Mouse (Mus musculus) layer of hippocampus, postnatal 36 days (tissue): ENCODE results near the gene Gm20708. TPM values are rescaled to one million over a fixed set of nuclear protein-coding genes. Genes with fewer than 3 reads are reported as not detected.
A peak's percentile ranks its signal among the peaks of the same experiment; 100 is the strongest.
"Not testable (repeated sequence)": the region's sequence is repeated elsewhere in the genome, so short reads cannot be mapped to it uniquely, and the experiment has no call there.

Source experiments
- DNase-seq, 2 experiments: peaks; one replicate each; pipeline ENCODE4 v3.0.0; 2022
- total RNA-seq, 2 experiments: library from RNA; stranded (reverse); gene quantifications; 2 replicates each; pipeline ENCODE4 v1.2.3; 2021

Gene Gm20708
- total RNA-seq, 2 experiments from 2014 or later, result 1.5 to 1.7 TPM

- no peak for DNase-seq
Measured at GRCm38 (mm10) chr11:117781199-117781821, 28.2 kb upstream of the Gm20708 start.

DNA sequence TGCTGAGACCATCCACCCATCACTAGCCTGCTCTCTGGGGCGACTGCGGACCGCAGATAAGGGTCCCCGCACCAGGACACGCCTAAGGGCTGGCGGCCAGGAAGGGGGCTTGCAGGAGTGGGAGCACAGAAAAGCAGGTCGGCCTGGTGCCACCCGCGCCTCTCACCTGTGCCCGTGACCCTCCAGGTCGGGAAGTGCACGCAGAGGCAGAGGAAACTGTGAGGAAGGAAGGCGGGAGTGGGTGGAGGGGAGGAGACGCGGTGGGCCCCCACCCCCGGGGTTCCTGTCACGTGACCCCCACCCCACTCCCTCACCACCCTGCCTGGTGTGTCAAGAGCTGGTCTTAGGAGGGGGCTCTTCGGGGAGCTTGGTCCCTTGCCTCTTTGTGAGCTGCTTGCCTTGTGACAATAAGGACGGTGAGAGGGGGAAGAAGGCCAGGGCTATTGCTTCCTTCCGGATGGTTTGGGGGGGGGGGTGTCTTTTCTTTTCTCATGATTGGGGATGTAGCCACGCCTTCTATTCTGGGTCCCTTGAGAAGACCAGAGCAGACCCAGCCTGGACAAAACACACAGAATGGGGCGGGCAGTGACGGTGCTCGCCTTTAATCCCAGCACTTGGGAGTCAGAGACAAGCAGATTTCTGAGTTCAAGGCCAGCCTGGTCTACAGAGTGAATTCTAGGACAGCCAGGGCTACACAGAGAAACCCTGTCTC is 27.3 kb upstream of the Gm20708 start, which contains the start of the genes Tmc8 and Tmc6:
Gene Tmc8 (plus strand): TSS at position 84 of the 712 bp plus-strand sequence.
Gene Tmc6 (minus strand): TSS at position 206 of the 712 bp plus-strand sequence.
- no peak for DNase-seq

DNA sequence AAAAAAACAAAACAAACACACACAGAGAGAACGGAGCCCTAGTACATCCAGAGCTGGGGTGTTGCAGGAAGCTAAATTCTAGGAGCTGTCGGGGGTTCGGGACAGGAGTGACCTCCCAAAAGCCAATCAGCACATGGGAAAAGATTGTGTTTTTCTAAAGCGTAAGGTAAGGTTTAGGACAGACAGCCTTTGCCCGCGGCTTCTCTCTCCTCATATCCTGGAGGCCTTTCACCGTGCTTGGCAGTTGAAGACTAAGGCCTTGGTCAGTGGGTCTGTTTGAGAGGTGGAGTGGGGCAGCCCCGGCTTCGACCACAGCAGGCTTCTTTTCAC is 26.8 kb upstream of the Gm20708 start:
- no peak for DNase-seq

GRCm38 (mm10) chr11:117783089-117783488 is 26.4 kb upstream of the Gm20708 start:
- DNase-seq, result peak in 1 of 2 experiments; percentile 42

DNA sequence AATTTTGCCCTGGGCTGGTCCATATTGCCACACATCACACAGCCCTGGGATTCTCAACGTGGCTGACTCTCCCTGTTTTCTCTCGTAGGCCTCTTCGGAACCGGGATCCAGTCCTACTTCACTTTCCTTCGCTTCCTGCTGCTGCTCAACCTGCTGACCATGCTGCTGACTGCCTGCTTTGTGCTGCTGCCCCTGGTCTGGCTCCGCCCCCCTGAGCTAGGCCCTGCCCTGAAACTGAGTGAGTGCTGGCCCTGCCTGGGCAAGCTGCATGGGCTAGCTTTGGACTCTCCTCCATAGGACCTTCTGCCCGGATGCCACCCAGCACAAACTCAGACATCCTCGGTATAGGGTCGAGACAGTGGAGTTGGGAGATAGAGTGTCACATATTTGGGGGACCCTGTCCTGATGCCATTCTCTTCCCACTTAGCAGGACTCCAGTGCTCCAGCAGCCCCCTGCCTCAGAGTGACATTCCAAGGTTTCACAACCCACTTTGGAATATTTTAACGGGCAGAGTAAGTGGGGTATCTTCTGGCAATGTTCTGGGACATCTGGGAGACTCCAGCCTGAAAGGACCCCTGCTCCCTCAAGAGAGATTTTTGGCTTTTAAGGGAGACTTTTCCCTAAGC is 25.7 kb upstream of the Gm20708 start:
- no peak for DNase-seq

DNA sequence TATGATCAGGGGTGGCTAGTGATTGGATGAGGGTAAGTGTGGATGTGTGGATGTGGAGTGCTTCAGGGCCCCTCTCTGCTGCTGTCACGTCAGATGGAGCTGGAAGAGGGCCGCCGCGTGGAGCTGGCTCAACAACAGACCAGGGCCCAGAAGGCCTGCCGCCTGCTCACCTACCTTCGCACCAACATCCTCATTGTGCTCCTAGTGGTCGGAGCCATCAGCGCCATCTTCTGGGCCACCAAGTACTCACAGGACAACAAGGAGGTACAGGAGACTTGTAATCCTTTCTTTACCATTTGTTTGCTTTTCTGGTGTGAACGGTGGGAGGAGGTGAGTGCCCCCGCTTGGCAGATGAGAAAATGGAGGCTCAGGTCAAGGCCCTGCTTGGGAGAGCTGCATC is 23.2 kb upstream of the Gm20708 start:
- DNase-seq, result no peak

DNA sequence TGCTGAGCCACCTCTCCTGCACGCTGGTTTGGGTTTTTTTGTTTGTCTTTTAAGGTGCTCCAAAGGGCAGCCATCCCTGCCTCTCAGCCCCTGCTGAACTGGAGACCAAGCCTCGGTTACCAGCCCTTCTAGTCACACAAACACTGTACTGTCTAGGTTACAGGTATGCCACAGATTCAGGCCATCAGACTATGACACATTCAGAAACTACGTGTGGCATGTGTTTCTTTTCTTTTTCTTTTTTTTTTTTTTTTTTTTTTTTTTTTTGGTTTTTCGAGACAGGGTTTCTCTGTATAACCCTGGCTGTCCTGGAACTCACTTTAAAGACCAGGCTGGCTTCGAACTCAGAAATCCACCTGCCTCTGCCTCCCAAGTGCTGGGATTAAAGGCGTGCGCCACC is 21.0 kb upstream of the Gm20708 start:
- not testable (repeated sequence) for DNase-seq

DNA sequence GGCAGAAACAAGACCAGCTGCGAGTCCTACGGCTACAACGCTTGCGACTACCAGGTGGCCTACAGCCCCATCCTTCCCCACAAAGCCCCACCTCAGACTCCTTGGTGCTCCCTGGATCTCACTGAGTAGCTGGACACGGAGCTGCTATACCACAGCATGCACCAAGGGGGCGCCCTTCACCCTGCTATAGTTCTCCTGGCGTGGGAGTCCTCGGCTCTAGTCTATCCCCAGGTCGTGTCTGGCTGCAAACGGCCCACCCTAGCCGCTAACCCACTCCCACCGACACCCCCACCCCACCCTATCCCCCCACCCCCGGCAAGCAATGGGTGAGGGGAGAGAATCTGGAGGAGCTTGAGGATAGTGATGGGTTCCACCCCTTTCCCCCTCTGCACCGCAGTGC is 19.2 kb upstream of the Gm20708 start:
- DNase-seq, result peak in 1 of 2 experiments; percentile 55

GRCm38 (mm10) chr11:117790703-117791440 is 18.6 kb upstream of the Gm20708 start:
- DNase-seq, result no peak

GRCm38 (mm10) chr11:117791441-117791761 is 18.1 kb upstream of the Gm20708 start:
- DNase-seq, result no peak

DNA sequence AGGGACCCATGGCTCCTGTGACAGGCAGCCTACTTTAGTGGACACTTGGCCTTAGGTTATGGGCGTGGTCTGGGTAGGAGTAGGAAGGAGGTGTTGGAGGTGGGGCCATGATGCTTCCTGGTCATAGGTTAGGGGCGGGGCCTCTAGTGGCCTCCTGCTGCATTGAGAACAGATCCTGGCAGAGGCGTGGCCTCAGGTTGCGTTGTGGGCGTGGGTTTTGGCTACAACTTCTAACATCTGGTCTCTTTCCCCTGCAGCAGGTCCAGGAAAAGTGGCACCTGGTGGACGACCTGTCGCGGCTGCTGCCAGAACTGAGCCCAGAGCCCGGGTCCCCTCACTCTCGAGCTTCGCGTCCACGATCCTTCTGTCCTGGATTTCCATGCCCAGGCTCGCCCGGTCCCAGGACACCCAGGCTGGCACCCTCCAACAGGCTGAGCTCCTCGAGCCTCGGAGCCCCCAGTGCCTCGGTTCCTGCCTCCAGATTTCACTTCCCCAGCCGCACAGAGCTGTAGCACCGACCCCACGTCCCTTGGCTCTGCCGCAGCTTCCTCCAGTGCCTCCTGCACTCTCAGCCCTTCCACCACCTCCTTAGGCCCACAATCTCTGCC is 17.1 kb upstream of the Gm20708 start:
- DNase-seq, result no peak

DNA sequence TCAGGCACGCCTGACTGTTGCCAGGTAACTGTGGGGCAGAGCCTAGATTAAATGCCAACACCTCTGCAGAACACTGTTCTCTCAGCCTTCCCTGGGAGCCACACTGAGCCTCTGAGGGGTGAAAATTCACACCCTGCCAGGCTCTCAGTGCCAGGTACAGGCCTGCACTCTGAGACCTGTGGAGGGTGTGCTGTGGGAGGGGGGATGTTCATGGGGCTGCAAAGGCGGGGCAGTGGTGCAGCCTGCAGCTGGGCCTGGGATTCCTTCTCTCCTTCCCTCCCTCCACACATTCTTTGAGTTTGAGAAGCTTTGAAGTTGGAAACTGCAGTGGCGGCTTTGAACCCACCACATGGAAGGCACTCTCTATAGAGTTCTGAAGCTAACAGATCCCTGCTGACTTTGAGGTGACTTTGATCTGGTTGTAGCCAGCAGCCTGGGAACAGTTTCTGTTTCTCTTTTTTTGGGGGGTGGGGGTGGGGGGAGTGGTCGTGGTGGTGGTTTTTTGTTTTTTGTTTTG is 15.4 kb upstream of the Gm20708 start:
- DNase-seq, result no peak

GRCm38 (mm10) chr11:117796954-117797353 is 12.5 kb upstream of the Gm20708 start:
- DNase-seq, result no peak

DNA sequence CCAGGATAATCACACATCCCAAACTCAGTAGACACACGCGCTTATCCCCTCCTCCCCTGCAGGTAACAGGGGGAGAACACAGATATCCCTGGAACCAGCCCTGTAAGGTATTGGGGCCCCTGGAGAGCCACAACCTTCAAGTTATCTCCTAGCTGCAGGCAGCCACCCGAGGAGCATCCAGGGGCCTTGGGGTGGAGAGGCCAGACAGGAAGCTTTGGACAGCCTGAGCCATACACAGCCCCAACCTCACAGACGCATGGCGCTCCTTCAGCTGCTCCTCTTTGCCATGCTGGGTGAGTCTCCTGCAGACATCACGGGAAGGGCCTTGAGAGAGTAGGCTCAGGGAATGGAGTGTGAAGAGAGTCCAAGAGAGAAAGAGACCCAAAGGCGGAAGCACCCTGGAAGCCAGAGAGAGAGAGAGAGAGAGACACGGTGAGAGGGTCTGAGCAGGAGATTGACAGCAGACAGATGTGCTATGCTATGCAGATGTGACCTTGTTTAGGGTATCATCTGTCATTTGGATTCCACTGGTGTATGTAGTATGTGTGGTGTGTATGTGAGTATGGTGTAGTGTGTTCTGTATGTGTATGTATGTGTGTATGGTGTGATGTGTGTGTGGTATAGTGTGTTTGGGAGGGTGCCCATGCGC is 11.8 kb upstream of the Gm20708 start, which contains the start of gene 6030468B19Rik:
Gene 6030468B19Rik (plus strand): TSS at position 150 of the 649 bp plus-strand sequence.
- no peak for DNase-seq

GRCm38 (mm10) chr11:117798160-117798541 is 11.3 kb upstream of the Gm20708 start:
- DNase-seq, result no peak

- DNase-seq, result no peak
Measured at GRCm38 (mm10) chr11:117799174-117799573, 10.3 kb upstream of the Gm20708 start.

DNA sequence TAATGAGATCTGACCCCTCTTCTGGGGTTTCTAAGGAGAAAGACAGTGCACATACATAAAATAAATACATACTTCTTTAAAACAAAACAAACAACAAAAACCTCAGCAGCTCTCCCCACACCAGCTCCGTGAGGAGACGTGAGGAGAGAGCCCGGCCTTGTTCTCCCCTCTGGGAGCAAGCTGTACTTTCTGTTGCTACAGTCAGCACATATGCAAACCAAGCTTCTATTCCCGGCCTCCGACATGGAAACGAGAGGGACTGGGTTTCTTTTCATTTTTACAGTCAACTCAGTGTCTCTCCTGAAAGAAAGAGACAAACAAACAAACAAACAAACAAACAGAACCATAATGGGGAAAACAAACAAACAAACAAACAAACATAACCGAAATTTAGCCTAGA is 9.4 kb upstream of the Gm20708 start:
- no peak for DNase-seq

GRCm38 (mm10) chr11:117801650-117802049 is 7.8 kb upstream of the Gm20708 start:
- DNase-seq, result no peak

DNA sequence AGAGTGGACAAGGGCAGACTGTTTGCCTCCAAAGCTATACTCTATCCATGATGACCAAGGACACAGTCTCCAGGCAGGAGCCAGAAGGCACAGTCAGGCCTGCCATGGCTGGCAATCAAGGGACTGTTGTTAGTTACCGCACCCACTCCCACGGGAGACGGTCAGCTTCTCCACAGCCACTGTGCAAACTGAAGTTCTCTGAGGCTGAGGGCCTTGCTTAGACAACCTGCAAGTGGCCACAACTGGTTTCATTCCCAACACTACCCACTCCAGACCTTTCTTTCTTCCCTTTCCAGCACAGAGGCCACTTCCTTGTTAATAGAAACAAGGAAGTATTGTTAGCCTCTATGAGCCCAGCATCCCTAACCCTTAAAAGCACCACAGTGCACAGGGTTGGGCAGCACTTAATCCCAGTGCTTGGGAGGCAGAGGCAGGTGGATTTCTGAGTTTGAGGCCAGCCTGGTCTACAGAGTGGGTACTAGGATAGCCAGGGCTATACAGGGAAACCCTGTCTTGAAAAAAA is 6.2 kb upstream of the Gm20708 start:
- no peak for DNase-seq

DNA sequence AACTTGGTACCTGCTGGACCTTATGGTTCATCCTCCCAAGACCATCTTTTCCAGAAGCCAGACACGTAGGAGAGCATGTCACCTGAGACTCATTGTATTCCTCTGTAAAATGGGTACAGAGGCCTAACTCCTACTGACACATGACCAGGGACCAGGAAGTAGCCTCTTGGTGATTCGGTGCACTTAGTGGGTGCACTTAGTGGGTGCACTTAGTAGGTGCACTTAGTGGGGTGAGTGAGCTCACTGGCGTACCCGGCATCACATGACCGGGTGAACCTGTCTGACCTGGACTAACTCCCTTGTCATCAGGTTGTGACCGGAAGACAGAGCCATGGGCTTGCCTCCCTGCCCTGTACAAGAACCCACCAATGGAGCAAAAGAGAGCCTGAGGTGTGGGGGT is 2.7 kb upstream of the Gm20708 start:
- no peak for DNase-seq

DNA sequence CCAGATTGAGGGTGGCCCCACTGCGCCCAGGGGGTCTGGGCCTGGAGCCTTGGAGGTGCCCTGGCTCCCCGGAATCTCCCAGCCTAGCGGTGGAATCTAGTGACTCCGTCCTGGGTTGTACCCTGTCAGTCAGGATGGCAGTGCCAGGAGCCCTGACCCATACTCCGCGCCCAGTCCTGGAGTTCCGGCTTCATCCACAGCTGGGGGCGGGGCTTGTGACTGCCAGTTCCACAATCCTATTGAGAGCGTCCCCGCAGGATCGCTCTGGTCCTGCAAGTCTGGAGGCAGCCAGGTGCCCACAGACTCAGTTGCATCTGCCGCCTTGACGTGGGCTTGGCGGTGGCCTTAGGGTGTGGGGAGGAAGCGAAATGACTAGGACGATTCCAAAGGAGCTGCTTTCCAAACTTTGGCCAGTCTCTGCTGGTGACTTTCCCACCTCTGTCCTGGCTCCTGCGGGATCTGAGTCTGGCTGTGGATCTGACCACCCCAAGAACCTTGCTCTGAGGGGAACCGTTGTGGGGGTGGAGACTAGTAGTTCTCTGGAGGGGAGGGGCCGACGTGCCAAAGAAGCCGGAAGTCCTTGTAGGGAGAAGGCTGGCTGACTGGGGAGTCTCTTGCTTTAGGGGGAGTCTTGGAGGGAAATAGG is 1.1 kb downstream of the Gm20708 start:
- peak; percentile 50 to 54 for DNase-seq
